Comparison of ENCODE assay signal across 9 mouse cellular contexts in genomic region chr14:25567245-25567644, GRCm38 (mm10).
DNase-seq lines count a peak whose midpoint lies in the region; ATAC-seq and TF ChIP-seq lines count a peak whose summit lies in the region.
"Had no signal": no experiment of that assay in that cellular context is flagged by ENCODE, and none has a peak within 500 bp of the region (broad histone marks: within the 10 kb centered on the region; RNA-seq: fewer than 3 reads in every experiment).

No protein-coding gene starts in this region.

- H3K9ac ChIP-seq in forebrain, embryonic 13.5 days = no peak overlapping the region

- peak; percentile 64 for DNase-seq in forebrain, embryonic 10.5 days (ENCODE audit: extremely low spot score, low spot score)
- DNase-seq in testis, postnatal 14 days (ENCODE audit: low spot score) = no peak
- DNase-seq in embryo, embryonic 10 days (ENCODE audit: low spot score) = peak; percentile 63
- peak; percentile 61 to 84 for DNase-seq in kidney, adult 8-10 months
- DNase-seq in lung, adult 2 months = peak; percentile 80
- peak; percentile 46 to 81 for DNase-seq in spleen, postnatal 10 days (ENCODE audit: low spot score in 2 of 2)

- TF ChIP-seq CTCF in testis, adult 2 months (IDR thresholded peaks at IDR 0.05; ENCODE audit: control insufficient read depth, insufficient read depth, insufficient replicate concordance, low read depth, low read length) = peak; percentile 48; the same call in 1 of the 2 replicates
- TF ChIP-seq CTCF in lung, adult 2 months (IDR thresholded peaks at IDR 0.05; ENCODE audit: insufficient read depth, low read length) = peak; percentile 81

- no peaks in the 10 kb centered on the region for H3K9me3 ChIP-seq in forebrain, embryonic 10.5 days
- H3K9me3 ChIP-seq in forebrain, embryonic 13.5 days (replicated peaks) = no peaks in the 10 kb centered on the region

- H3K4me2 ChIP-seq in forebrain, embryonic 13.5 days = no peak overlapping the region

- H3K4me1 ChIP-seq in forebrain, embryonic 10.5 days = peaks cover 36% of the 10 kb centered on the region
- H3K4me1 ChIP-seq in forebrain, embryonic 13.5 days = peaks cover 42% of the 10 kb centered on the region
- H3K4me1 ChIP-seq in testis, adult 2 months (ENCODE audit: control insufficient read depth, insufficient read depth, low read length) = no peaks in the 10 kb centered on the region
- no peaks in the 10 kb centered on the region for H3K4me1 ChIP-seq in lung, adult 2 months (ENCODE audit: control insufficient read depth, insufficient read depth, low read length)

- H3K36me3 ChIP-seq in forebrain, embryonic 10.5 days (replicated peaks) = peaks cover 64% of the 10 kb centered on the region
- H3K36me3 ChIP-seq in forebrain, embryonic 13.5 days (ENCODE audit: poor library complexity, severe bottlenecking) = peaks cover 29% of the 10 kb centered on the region
- no peaks in the 10 kb centered on the region for H3K36me3 ChIP-seq in testis, adult 2 months (ENCODE audit: control insufficient read depth, insufficient read depth, low read length)
- H3K36me3 ChIP-seq: G1E had no signal

- H3K27me3 ChIP-seq in forebrain, embryonic 10.5 days (ENCODE audit: poor library complexity, severe bottlenecking) = no peaks in the 10 kb centered on the region
- H3K27me3 ChIP-seq in forebrain, embryonic 13.5 days = no peaks in the 10 kb centered on the region
- H3K27me3 ChIP-seq in testis, adult 2 months (ENCODE audit: control insufficient read depth, insufficient read depth, low read length) = no peaks in the 10 kb centered on the region

- WGBS in forebrain, embryonic 10.5 days = 51% methylated on average over 3 of the region's 3 CpGs
- 62% methylated on average over 3 of the region's 3 CpGs for WGBS in forebrain, embryonic 13.5 days
- 55% methylated on average over 3 of the region's 3 CpGs for WGBS in lung, adult 2 months

- H3K4me3 ChIP-seq in forebrain, embryonic 10.5 days = no peak overlapping the region
- no peak overlapping the region for H3K4me3 ChIP-seq in forebrain, embryonic 13.5 days
- H3K4me3 ChIP-seq in testis, adult 2 months (ENCODE audit: control insufficient read depth, low read depth, low read length) = no peak overlapping the region
- H3K4me3 ChIP-seq in lung, adult 2 months (replicated peaks; ENCODE audit: extremely low read depth, low read depth, low read length) = no peak overlapping the region

- no peak for TF ChIP-seq POLR2A in testis, adult 2 months (IDR thresholded peaks at IDR 0.05; ENCODE audit: control insufficient read depth, low read depth, low read length)
- no peak for TF ChIP-seq POLR2A in lung, adult 2 months (IDR thresholded peaks at IDR 0.05; ENCODE audit: borderline replicate concordance, extremely low read depth, low read depth, low read length)

- H3K27ac ChIP-seq in forebrain, embryonic 10.5 days = no peak overlapping the region
- no peak overlapping the region for H3K27ac ChIP-seq in forebrain, embryonic 13.5 days
- H3K27ac ChIP-seq in testis, adult 2 months (ENCODE audit: control insufficient read depth, insufficient read depth, low read depth, low read length) = no peak overlapping the region

- no peak for ATAC-seq in forebrain, embryonic 13.5 days
